12 mouse cellular contexts compared by ENCODE assay signal in the genomic region with DNA sequence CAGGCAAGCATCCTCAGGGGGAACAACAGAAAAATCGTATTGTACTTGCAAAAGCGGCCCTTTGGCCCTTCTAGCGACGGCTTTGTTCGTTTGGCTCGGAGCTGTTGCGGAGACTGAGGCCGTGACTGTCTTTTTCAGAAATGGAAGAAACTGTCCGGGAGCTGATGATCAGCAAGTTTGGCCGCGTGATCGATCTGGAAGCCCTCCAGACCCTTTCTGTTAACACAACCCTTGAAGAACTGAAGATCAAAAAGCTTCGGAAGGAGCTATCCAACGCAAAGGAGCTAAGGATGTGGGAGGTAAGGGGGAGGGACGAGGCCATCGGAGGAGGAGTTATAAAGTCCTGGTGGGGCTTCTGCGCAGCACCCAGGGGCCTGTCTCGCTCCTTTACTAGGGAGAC.
A peak's percentile ranks its signal among the peaks of the same experiment; 100 is the strongest.
DNase-seq lines count a peak whose midpoint lies in the region; ATAC-seq lines count a peak whose summit lies in the region.
"Had no signal": no experiment of that assay in that cellular context is flagged by ENCODE, and none has a peak within 500 bp of the region (broad histone marks: within the 10 kb centered on the region; RNA-seq: fewer than 3 reads in every experiment).

No protein-coding gene starts in this region.

- H3K36me3 ChIP-seq in heart, embryonic 16.5 days (ENCODE audit: control insufficient read depth, insufficient read depth) = no peaks in the 10 kb centered on the region
- H3K36me3 ChIP-seq in neural tube, embryonic 13.5 days = no peaks in the 10 kb centered on the region
- no peaks in the 10 kb centered on the region for H3K36me3 ChIP-seq in intestine, embryonic 15.5 days

- H3K9ac ChIP-seq in heart, embryonic 16.5 days (ENCODE audit: low read length) = no peak overlapping the region
- no peak overlapping the region for H3K9ac ChIP-seq in neural tube, embryonic 13.5 days
- H3K9ac ChIP-seq in intestine, embryonic 15.5 days = no peak overlapping the region
- H3K9ac ChIP-seq: neural tube, embryonic 12.5 days had no signal

- H3K27me3 ChIP-seq in heart, embryonic 16.5 days (ENCODE audit: control insufficient read depth, insufficient read depth, low read length) = no peaks in the 10 kb centered on the region
- H3K27me3 ChIP-seq in neural tube, embryonic 13.5 days = no peaks in the 10 kb centered on the region
- H3K27me3 ChIP-seq in intestine, embryonic 15.5 days (replicated peaks) = no peaks in the 10 kb centered on the region
- H3K27me3 ChIP-seq: neural tube, embryonic 12.5 days had no signal

- H3K4me1 ChIP-seq in heart, embryonic 16.5 days (ENCODE audit: control insufficient read depth, insufficient read depth, low read length) = no peaks in the 10 kb centered on the region
- H3K4me1 ChIP-seq in neural tube, embryonic 13.5 days (replicated peaks) = peaks cover 6% of the 10 kb centered on the region; the same call in 1 of the 2 replicates
- no peaks in the 10 kb centered on the region for H3K4me1 ChIP-seq in intestine, embryonic 15.5 days (replicated peaks)

- 35% methylated on average over 18 of the region's 18 CpGs for WGBS in heart, embryonic 16.5 days
- 44% methylated on average over 18 of the region's 18 CpGs for WGBS in neural tube, embryonic 13.5 days
- WGBS in intestine, embryonic 15.5 days = 35% methylated on average over 18 of the region's 18 CpGs

- H3K27ac ChIP-seq in heart, embryonic 16.5 days (ENCODE audit: low read length) = no peak overlapping the region
- H3K27ac ChIP-seq in neural tube, embryonic 13.5 days (replicated peaks) = no peak overlapping the region
- no peak overlapping the region for H3K27ac ChIP-seq in intestine, embryonic 15.5 days
- H3K27ac ChIP-seq: forebrain, embryonic 10.5 days; neural tube, embryonic 12.5 days had no signal

- intact Hi-C loops in heart, postnatal 36 days (cut with DNase I) = no loop called here
- intact Hi-C loops in left cerebral cortex, postnatal 36 days (cut with DNase I) = no loop called here

- no peak overlapping the region; the same call in 1 of the 2 replicates for H3K4me3 ChIP-seq in heart, embryonic 16.5 days (ENCODE audit: low read length)
- no peak overlapping the region for H3K4me3 ChIP-seq in neural tube, embryonic 13.5 days
- H3K4me3 ChIP-seq in intestine, embryonic 15.5 days (replicated peaks) = no peak overlapping the region
- H3K4me3 ChIP-seq: forebrain, embryonic 10.5 days; neural tube, embryonic 12.5 days had no signal

- H3K4me2 ChIP-seq in heart, embryonic 16.5 days (ENCODE audit: low read depth, low read length) = peak overlapping the region; percentile 35
- peak overlapping the region; percentile 11; the same call in 1 of the 2 replicates for H3K4me2 ChIP-seq in neural tube, embryonic 13.5 days
- 0 out of 2 replicates have a peak overlapping the region, but pooled peaks have one; percentile 9 for H3K4me2 ChIP-seq in intestine, embryonic 15.5 days (replicated peaks)
- H3K4me2 ChIP-seq: neural tube, embryonic 12.5 days had no signal

- no peak for DNase-seq in heart, postnatal 36 days
- DNase-seq in neural tube, embryonic 10.5 days (ENCODE audit: extremely low spot score, low spot score) = no peak
- DNase-seq in left cerebral cortex, postnatal 36 days (ENCODE audit: low spot score in 2 of 2) = no peak
- no peak for DNase-seq in embryo, embryonic 10.5 days (ENCODE audit: low spot score)
- DNase-seq: gastrocnemius, postnatal 10 days; kidney, adult 9 months; liver had no signal

- H3K9me3 ChIP-seq in heart, embryonic 16.5 days (replicated peaks; ENCODE audit: control insufficient read depth, low read length) = no peaks in the 10 kb centered on the region
- no peaks in the 10 kb centered on the region for H3K9me3 ChIP-seq in neural tube, embryonic 13.5 days
- no peaks in the 10 kb centered on the region for H3K9me3 ChIP-seq in intestine, embryonic 15.5 days
- H3K9me3 ChIP-seq: forebrain, embryonic 10.5 days; neural tube, embryonic 12.5 days had no signal

- no peak for ATAC-seq in heart, embryonic 16.5 days (replicated peaks; ENCODE audit: extremely low read depth, insufficient read depth, low FRiP score)
- ATAC-seq in neural tube, embryonic 13.5 days (ENCODE audit: low read depth) = no peak
- ATAC-seq in intestine, embryonic 15.5 days = no peak
